Mouse (Mus musculus) testis, adult 2 months (tissue): ENCODE measurements around the gene Lgals7.

Source experiments
- CTCF ChIP-seq: fragments of 200-500 bp; IDR thresholded peaks from 2 replicates; pipeline ENCODE4 v1.5.1; 2012; ENCODE audit warnings: low read depth, mild to moderate bottlenecking, inconsistent platforms, low read length, moderate library complexity; ENCODE audit not compliant: control insufficient read depth, insufficient read depth, insufficient replicate concordance
- POLR2A ChIP-seq: fragments of 200-500 bp; IDR thresholded peaks from 2 replicates; pipeline ENCODE4 v1.6.1; 2012; ENCODE audit warnings: low read depth, mild to moderate bottlenecking, inconsistent platforms, low read length, moderate library complexity; ENCODE audit not compliant: control insufficient read depth

GRCm38 (mm10) chr7:28902180-28902579 lies 38.5 kb downstream of the Lgals7 start:
- TF ChIP-seq POLR2A (no peak), CTCF (no peak)
